Mouse (Mus musculus): Measurements from ENCODE around the gene U2af2. TPM values are rescaled to one million over a fixed set of nuclear protein-coding genes. Genes with fewer than 3 reads are reported as not detected.

Gene U2af2
- polyA plus RNA-seq, 1 experiment from 2014 or later = 99.8 TPM

DNA sequence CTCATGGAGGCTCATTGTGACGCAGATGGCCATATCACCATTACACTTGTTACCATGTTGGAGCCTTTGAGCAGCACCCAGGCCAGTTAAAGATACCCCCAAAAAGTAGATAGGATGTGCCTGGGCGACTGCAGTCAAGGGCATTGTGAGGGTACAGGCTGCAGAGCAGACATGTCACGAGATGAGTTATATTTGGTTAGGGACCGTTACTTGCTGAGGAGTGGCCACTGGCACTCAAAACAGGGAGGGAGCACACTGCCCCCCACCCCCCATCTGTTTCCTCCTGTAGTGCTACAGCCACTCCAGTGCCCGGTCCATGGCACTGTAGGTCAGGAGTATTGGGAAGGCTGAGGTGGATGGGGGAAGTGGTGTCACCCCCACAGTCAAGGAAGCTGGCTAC is 36.8 kb downstream of the U2af2 start:
- Histone ChIP-seq H3K36me3 (peaks cover 49% of the 10 kb centered on the region), H3K27me3 (no peaks in the 10 kb centered on the region), H3K4me3 (no peak overlapping the region), H3K9ac (no peak overlapping the region), H3K4me1 (replicated peaks) (no peaks in the 10 kb centered on the region), H3K9me3 (no peaks in the 10 kb centered on the region), H3K27ac (replicated peaks) (no peak overlapping the region), H3K4me2 (no peak overlapping the region)
- no peak; the same call in 1 of the 2 replicates for ATAC-seq (ENCODE audit: low FRiP score, low read depth)
- 98% methylated on average over 5 of the region's 5 CpGs for WGBS

DNA sequence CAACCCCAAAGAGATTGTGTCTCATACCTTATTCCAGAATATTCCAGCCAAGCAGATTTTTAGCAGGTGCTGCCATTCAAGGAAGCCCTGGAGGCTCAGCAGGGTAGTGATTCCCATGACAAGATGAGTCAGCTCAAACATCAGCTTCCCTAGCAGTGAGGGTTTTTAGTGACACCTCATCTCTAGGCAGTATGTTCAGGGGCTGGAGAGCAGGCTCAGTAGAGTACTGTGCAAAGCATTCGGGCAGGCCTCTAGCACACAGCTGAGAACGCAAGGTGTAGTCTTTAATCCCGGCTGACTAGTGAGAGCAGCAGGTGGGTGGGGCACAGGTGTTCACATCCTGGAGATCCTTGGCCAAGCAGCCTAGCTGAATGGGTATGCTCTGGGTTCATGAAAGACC is 37.9 kb downstream of the U2af2 start:
- H3K4me2 ChIP-seq = no peak overlapping the region
- whole genome bisulfite sequencing = 84% methylated on average over 3 of the region's 3 CpGs
- no peaks in the 10 kb centered on the region for H3K27me3 ChIP-seq
- peaks cover 40% of the 10 kb centered on the region for H3K36me3 ChIP-seq
- no peak overlapping the region for H3K4me3 ChIP-seq
- H3K9ac ChIP-seq = no peak overlapping the region
- no peaks in the 10 kb centered on the region for H3K9me3 ChIP-seq
- H3K4me1 ChIP-seq (replicated peaks) = no peaks in the 10 kb centered on the region
- H3K27ac ChIP-seq (replicated peaks) = no peak overlapping the region
- ATAC-seq (ENCODE audit: low FRiP score, low read depth) = no peak

DNA sequence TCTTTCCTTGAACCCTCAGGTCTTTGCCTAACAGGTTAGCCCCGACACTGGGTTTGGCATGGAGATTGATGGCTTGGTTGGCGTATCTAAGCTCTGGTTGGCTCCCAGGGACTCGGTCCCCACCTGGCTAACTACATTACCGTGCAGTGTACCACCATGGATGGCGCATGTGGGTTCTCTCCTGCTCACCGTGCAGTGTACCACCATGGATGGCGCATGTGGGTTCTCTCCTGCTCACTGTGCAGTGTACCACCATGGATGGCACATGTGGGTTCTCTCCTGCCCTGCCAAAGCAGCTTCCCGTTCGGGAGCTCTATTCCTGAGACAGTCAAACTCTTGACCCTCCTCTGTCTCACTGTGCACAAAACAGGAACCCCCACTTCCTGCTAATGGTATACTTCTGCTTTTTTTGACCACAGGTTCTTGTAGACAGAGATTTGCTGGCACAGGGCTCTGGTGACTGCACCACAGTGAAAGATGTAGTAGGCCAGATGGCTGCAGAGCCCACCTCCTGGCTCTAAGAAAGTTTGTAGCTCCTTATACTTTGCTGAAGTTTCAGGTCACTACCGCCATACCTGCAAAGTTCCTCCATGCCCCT is 39.2 kb downstream of the U2af2 start:
- Histone ChIP-seq H3K9me3 (no peaks in the 10 kb centered on the region), H3K9ac (no peak overlapping the region), H3K4me3 (no peak overlapping the region), H3K27me3 (no peaks in the 10 kb centered on the region), H3K36me3 (peaks cover 26% of the 10 kb centered on the region), H3K27ac (replicated peaks) (no peak overlapping the region), H3K4me1 (replicated peaks) (no peaks in the 10 kb centered on the region), H3K4me2 (no peak overlapping the region)
- peak; percentile 61 for ATAC-seq (ENCODE audit: low FRiP score, low read depth)
- WGBS = 88% methylated on average over 10 of the region's 10 CpGs

DNA sequence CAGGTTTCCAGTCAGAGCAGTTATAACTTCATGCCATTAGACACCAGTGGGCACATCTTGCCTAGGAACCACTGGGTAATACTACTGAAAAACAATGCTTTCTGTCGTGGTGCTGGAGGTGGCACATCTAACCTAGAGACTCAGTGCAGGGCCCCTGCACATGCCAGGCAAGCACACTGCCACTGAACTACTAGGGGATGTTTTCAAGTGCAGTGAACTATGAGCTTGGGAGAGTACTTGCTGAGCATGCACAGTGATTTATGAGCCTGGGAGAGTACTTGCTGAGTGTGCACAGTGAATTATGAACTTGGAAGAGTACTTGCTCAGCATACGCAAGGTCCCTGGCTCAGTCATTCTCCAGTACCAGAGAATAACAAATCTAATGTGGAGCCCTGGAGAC is 40.6 kb downstream of the U2af2 start:
- Histone ChIP-seq H3K4me2 (no peak overlapping the region), H3K27me3 (no peaks in the 10 kb centered on the region), H3K9me3 (no peaks in the 10 kb centered on the region), H3K36me3 (peaks cover 16% of the 10 kb centered on the region), H3K4me1 (replicated peaks) (no peaks in the 10 kb centered on the region), H3K9ac (no peak overlapping the region), H3K4me3 (no peak overlapping the region), H3K27ac (replicated peaks) (no peak overlapping the region)
- 86% methylated on average over 2 of the region's 2 CpGs for WGBS
- no peak for ATAC-seq (ENCODE audit: low FRiP score, low read depth)

- no peaks in the 10 kb centered on the region for H3K9me3 ChIP-seq
- H3K4me1 ChIP-seq (replicated peaks) = no peaks in the 10 kb centered on the region
- ATAC-seq (ENCODE audit: low FRiP score, low read depth) = no peak
- H3K27me3 ChIP-seq = no peaks in the 10 kb centered on the region
- H3K9ac ChIP-seq = no peak overlapping the region
- H3K4me3 ChIP-seq = no peak overlapping the region
- WGBS = 87% methylated on average over 4 of the region's 4 CpGs
- H3K36me3 ChIP-seq = no peaks in the 10 kb centered on the region
- H3K27ac ChIP-seq (replicated peaks) = no peak overlapping the region
- no peak overlapping the region for H3K4me2 ChIP-seq
These were observed 46.3 kb downstream of the U2af2 start for GRCm38 (mm10) chr7:5108272-5108671.

GRCm38 (mm10) chr7:5109301-5109700 is 47.4 kb downstream of the U2af2 start:
- no peaks in the 10 kb centered on the region for H3K9me3 ChIP-seq
- H3K4me1 ChIP-seq (replicated peaks) = no peaks in the 10 kb centered on the region
- H3K27me3 ChIP-seq = no peaks in the 10 kb centered on the region
- H3K27ac ChIP-seq (replicated peaks) = no peak overlapping the region
- no peak overlapping the region for H3K4me3 ChIP-seq
- no peak overlapping the region for H3K9ac ChIP-seq
- 90% methylated on average over 8 of the region's 8 CpGs for WGBS
- H3K36me3 ChIP-seq = no peaks in the 10 kb centered on the region
- no peak overlapping the region for H3K4me2 ChIP-seq
- no peak for ATAC-seq (ENCODE audit: low FRiP score, low read depth)

DNA sequence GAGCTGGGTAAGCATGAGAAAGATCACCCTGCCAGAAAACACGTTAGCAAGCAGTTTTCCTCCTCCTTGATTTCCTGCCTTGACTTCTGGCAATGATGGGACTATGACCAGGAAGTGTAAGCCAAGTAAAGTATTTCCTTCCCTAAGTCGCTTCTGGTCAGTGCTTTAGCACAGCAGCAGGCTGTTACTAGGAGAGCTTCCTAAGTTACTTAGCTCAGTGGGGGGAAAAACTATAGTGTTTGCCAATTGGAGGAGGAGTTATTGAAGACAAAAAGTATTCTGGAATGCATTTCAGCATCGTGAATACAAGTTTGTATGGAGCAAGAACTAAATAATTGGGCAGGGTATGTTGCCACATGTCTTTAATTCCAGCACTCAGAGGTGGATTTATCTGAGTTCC is 50.8 kb downstream of the U2af2 start:
- no peak overlapping the region for H3K27ac ChIP-seq (replicated peaks)
- H3K4me1 ChIP-seq (replicated peaks) = no peaks in the 10 kb centered on the region
- 48% methylated on average over 3 of the region's 3 CpGs for WGBS
- H3K4me3 ChIP-seq = no peak overlapping the region
- no peaks in the 10 kb centered on the region for H3K27me3 ChIP-seq
- no peak overlapping the region for H3K9ac ChIP-seq
- H3K4me2 ChIP-seq = no peak overlapping the region
- ATAC-seq (ENCODE audit: low FRiP score, low read depth) = no peak
- H3K36me3 ChIP-seq = no peaks in the 10 kb centered on the region
- no peaks in the 10 kb centered on the region for H3K9me3 ChIP-seq

DNA sequence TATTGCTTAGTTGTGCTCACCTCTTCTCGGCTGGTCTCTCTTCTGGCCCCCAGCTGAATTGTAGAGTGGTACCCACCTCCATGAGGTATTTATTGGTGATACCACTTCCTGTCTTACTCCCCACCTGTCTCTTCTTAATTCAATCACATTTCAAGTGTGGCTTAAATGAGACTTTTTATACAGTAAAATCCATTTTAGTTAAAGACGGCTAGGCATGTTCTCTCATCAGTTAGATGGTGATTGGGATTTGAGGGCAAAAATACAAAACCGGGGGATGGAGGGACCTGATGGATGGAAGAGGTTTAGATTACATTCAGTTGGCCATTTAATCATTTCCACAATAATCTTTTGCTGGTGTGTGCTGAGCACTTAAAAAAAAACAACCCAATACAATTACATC is 54.9 kb downstream of the U2af2 start, which contains the start of gene Rfpl4:
Rfpl4 (minus strand) TSS at position 101 of the 400 bp plus-strand sequence.
- H3K9ac ChIP-seq = no peak within 1 kb of the TSS
- no peak within 1 kb of the TSS for H3K4me2 ChIP-seq
- ATAC-seq (ENCODE audit: low FRiP score, low read depth) = no peak
- no peaks in the 10 kb centered on the region for H3K36me3 ChIP-seq
- no peak within 1 kb of the TSS for H3K4me3 ChIP-seq
- no peaks in the 10 kb centered on the region for H3K9me3 ChIP-seq
- H3K4me1 ChIP-seq (replicated peaks) = no peaks in the 10 kb centered on the region
- no peaks in the 10 kb centered on the region for H3K27me3 ChIP-seq
- H3K27ac ChIP-seq (replicated peaks) = no peak within 1 kb of the TSS
- 93% methylated on average over 3 of the region's 3 CpGs for WGBS

DNA sequence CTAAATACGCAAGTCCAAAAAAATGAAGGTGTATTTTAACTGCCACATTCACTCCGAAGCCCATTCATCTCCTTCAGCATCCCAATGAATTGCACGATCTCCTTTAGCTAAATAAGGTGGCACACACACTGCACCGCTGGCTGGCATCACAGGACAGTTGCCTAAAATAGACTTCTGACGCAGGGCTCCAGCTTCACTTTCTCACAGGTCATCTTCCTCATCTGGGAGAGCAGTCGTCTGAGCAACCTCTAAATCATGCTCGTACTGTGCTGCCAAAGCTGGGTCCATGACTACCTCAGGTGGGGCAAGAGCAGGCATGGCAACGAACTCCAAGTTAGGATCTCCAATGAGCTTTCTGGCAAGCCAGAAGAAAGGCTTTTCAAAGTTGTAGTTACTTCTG is 63.1 kb downstream of the U2af2 start:
- H3K36me3 ChIP-seq = no peaks in the 10 kb centered on the region
- H3K9me3 ChIP-seq = no peaks in the 10 kb centered on the region
- H3K9ac ChIP-seq = no peak overlapping the region
- H3K4me3 ChIP-seq = no peak overlapping the region
- WGBS = 90% methylated on average over 8 of the region's 8 CpGs
- H3K4me2 ChIP-seq = no peak overlapping the region
- H3K27me3 ChIP-seq = no peaks in the 10 kb centered on the region
- 0 out of 2 replicates have a peak, but pooled peaks have one; percentile 38 for ATAC-seq (ENCODE audit: low FRiP score, low read depth)
- no peak overlapping the region for H3K27ac ChIP-seq (replicated peaks)
- 0 out of 2 replicates have a peak, but pooled peaks cover 7% of the 10 kb centered on the region for H3K4me1 ChIP-seq (replicated peaks)

DNA sequence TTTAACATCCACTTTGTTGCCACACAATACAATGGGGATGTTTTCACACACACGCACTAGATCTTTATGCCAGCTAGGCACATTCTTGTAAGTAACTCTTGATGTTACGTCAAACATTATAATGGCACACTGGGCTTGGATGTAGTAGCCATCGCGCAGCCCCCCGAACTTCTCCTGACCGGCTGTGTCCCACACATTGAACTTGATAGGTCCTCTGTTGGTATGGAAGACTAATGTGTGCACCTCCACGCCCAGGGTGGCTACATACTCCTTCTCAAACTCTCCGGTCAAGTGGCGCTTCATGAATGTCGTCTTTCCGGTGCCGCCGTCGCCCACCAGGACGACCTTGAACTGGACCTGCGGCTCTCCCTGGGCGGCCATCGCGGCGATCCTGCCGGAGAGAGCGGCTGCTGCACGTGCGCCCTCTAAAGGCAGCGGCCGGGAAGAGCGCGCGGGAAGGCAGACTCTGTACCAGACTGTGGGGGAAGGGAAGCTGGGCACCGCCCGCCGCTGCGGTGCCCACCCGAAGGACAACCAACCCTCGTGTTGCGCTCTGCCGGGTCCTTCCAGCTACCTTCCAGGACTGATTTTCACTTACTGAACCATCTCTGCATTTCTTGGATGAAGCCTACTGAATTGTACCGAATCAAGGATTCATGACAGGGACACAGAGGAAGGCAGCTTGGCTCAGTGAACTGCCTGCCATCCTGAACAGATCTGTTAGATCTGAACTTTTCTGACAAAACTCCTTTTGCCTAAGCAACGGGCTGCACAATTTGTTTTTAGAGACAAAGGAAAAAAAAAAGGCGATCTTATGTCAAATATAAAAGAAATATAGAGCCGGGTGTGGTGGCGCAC is 63.8 kb downstream of the U2af2 start, which contains the start of gene Rasl2-9:
Rasl2-9 (minus strand) TSS at position 402 of the 858 bp plus-strand sequence.
- WGBS = 19% methylated on average over 42 of the region's 42 CpGs
- ATAC-seq (ENCODE audit: low FRiP score, low read depth) = peak; percentile 95
- H3K9ac ChIP-seq = peak within 1 kb of the TSS; percentile 41
- H3K4me3 ChIP-seq = peak within 1 kb of the TSS; percentile 46
- H3K4me2 ChIP-seq = peak within 1 kb of the TSS; percentile 73
- H3K4me1 ChIP-seq (replicated peaks) = 0 out of 2 replicates have a peak, but pooled peaks cover 7% of the 10 kb centered on the region
- H3K36me3 ChIP-seq = no peaks in the 10 kb centered on the region
- no peak within 1 kb of the TSS for H3K27ac ChIP-seq (replicated peaks)
- H3K9me3 ChIP-seq = no peaks in the 10 kb centered on the region
- H3K27me3 ChIP-seq = no peaks in the 10 kb centered on the region

All from hindbrain, embryonic 15.5 days (tissue).